Mouse (Mus musculus): ENCODE measurements around the gene Cog3. TPM values are rescaled to one million over a fixed set of nuclear protein-coding genes. Genes with fewer than 3 reads are reported as not detected.

The Cog3 gene
- polyA plus RNA-seq, 1 experiment from 2014 or later: 23.1 TPM

GRCm38 (mm10) chr14:75768275-75768608, 13.9 kb upstream of the Cog3 start:
- Histone ChIP-seq H3K27ac (no peak overlapping the region), H3K27me3 (ENCODE audit: control insufficient read depth, insufficient read depth, low read length) (no peaks in the 10 kb centered on the region), H3K4me3 (replicated peaks; ENCODE audit: low read length) (no peak overlapping the region), H3K36me3 (replicated peaks; ENCODE audit: control insufficient read depth, insufficient read depth) (peaks cover 51% of the 10 kb centered on the region), H3K4me2 (replicated peaks) (no peak overlapping the region), H3K4me1 (replicated peaks; ENCODE audit: control insufficient read depth, insufficient read depth, low read length) (0 out of 2 replicates have a peak, but pooled peaks cover 4% of the 10 kb centered on the region), H3K9me3 (ENCODE audit: control insufficient read depth, low read length) (no peaks in the 10 kb centered on the region), H3K9ac (no peak overlapping the region)
- no peak for ATAC-seq (ENCODE audit: low FRiP score)
- 8% methylated on average over 1 of the region's 1 CpGs for WGBS
- DNase-seq (ENCODE audit: low spot score): no peak

- no peak overlapping the region for H3K9ac ChIP-seq
- ATAC-seq (ENCODE audit: low FRiP score) (peak; percentile 87), DNase-seq (ENCODE audit: low spot score) (peak; percentile 89)
- 54% methylated on average over 17 of the region's 17 CpGs for WGBS
- H3K4me1 ChIP-seq (replicated peaks; ENCODE audit: control insufficient read depth, insufficient read depth, low read length): 0 out of 2 replicates have a peak, but pooled peaks cover 4% of the 10 kb centered on the region
- H3K9me3 ChIP-seq (ENCODE audit: control insufficient read depth, low read length): no peaks in the 10 kb centered on the region
- H3K27ac ChIP-seq: peak overlapping the region; percentile 66; the same call in 1 of the 2 replicates
- no peaks in the 10 kb centered on the region for H3K27me3 ChIP-seq (ENCODE audit: control insufficient read depth, insufficient read depth, low read length)
- H3K4me2 ChIP-seq (replicated peaks): peak overlapping the region; percentile 26
- peaks cover 56% of the 10 kb centered on the region for H3K36me3 ChIP-seq (replicated peaks; ENCODE audit: control insufficient read depth, insufficient read depth)
- H3K4me3 ChIP-seq (replicated peaks; ENCODE audit: low read length): no peak overlapping the region
Measured at GRCm38 (mm10) chr14:75767492-75768274, 13.4 kb upstream of the Cog3 start.

- no peaks in the 10 kb centered on the region for H3K9me3 ChIP-seq (ENCODE audit: control insufficient read depth, low read length)
- no peak overlapping the region for H3K9ac ChIP-seq
- H3K27me3 ChIP-seq (ENCODE audit: control insufficient read depth, insufficient read depth, low read length): no peaks in the 10 kb centered on the region
- H3K4me3 ChIP-seq (replicated peaks; ENCODE audit: low read length): no peak overlapping the region
- no peak for ATAC-seq (ENCODE audit: low FRiP score)
- peak; percentile 80 for DNase-seq (ENCODE audit: low spot score)
- no peaks in the 10 kb centered on the region for H3K4me1 ChIP-seq (replicated peaks; ENCODE audit: control insufficient read depth, insufficient read depth, low read length)
- 60% methylated on average over 10 of the region's 10 CpGs for WGBS
- H3K4me2 ChIP-seq (replicated peaks): no peak overlapping the region
- H3K27ac ChIP-seq: no peak overlapping the region
- peaks cover 34% of the 10 kb centered on the region for H3K36me3 ChIP-seq (replicated peaks; ENCODE audit: control insufficient read depth, insufficient read depth)
Measured at GRCm38 (mm10) chr14:75761028-75761805, 6.9 kb upstream of the Cog3 start.

GRCm38 (mm10) chr14:75758401-75758800, 4.1 kb upstream of the Cog3 start:
- 80% methylated on average over 7 of the region's 7 CpGs for WGBS
- Histone ChIP-seq H3K4me1 (replicated peaks; ENCODE audit: control insufficient read depth, insufficient read depth, low read length) (peaks cover 3% of the 10 kb centered on the region), H3K4me3 (replicated peaks; ENCODE audit: low read length) (no peak overlapping the region), H3K36me3 (replicated peaks; ENCODE audit: control insufficient read depth, insufficient read depth) (peaks cover 22% of the 10 kb centered on the region), H3K9ac (no peak overlapping the region), H3K27me3 (ENCODE audit: control insufficient read depth, insufficient read depth, low read length) (no peaks in the 10 kb centered on the region), H3K9me3 (ENCODE audit: control insufficient read depth, low read length) (no peaks in the 10 kb centered on the region), H3K27ac (no peak overlapping the region), H3K4me2 (replicated peaks) (no peak overlapping the region)
- DNase-seq (ENCODE audit: low spot score) (no peak), ATAC-seq (ENCODE audit: low FRiP score) (no peak)

- 87% methylated on average over 2 of the region's 2 CpGs for WGBS
- DNase-seq (ENCODE audit: low spot score): no peak
Measured at GRCm38 (mm10) chr14:75757821-75758220, 3.5 kb upstream of the Cog3 start.

GRCm38 (mm10) chr14:75756971-75757370, 2.7 kb upstream of the Cog3 start:
- Histone ChIP-seq H3K9me3 (ENCODE audit: control insufficient read depth, low read length) (no peaks in the 10 kb centered on the region), H3K4me1 (replicated peaks; ENCODE audit: control insufficient read depth, insufficient read depth, low read length) (peaks cover 17% of the 10 kb centered on the region), H3K4me2 (replicated peaks) (no peak overlapping the region), H3K4me3 (replicated peaks; ENCODE audit: low read length) (no peak overlapping the region), H3K36me3 (replicated peaks; ENCODE audit: control insufficient read depth, insufficient read depth) (0 out of 2 replicates have a peak, but pooled peaks cover 8% of the 10 kb centered on the region), H3K27ac (no peak overlapping the region), H3K9ac (no peak overlapping the region), H3K27me3 (ENCODE audit: control insufficient read depth, insufficient read depth, low read length) (no peaks in the 10 kb centered on the region)
- DNase-seq (ENCODE audit: low spot score): no peak
- no peak for ATAC-seq (ENCODE audit: low FRiP score)
- 92% methylated on average over 6 of the region's 6 CpGs for WGBS

More at GRCm38 (mm10) chr14:75757821-75758220, 3.5 kb upstream of the Cog3 start:
- H3K4me3 ChIP-seq (replicated peaks; ENCODE audit: low read length): no peak overlapping the region
- H3K9ac ChIP-seq: no peak overlapping the region
- no peak overlapping the region for H3K4me2 ChIP-seq (replicated peaks)
- no peak overlapping the region for H3K27ac ChIP-seq
- peaks cover 17% of the 10 kb centered on the region for H3K36me3 ChIP-seq (replicated peaks; ENCODE audit: control insufficient read depth, insufficient read depth)
- H3K4me1 ChIP-seq (replicated peaks; ENCODE audit: control insufficient read depth, insufficient read depth, low read length): peaks cover 9% of the 10 kb centered on the region
- no peaks in the 10 kb centered on the region for H3K27me3 ChIP-seq (ENCODE audit: control insufficient read depth, insufficient read depth, low read length)
- no peaks in the 10 kb centered on the region for H3K9me3 ChIP-seq (ENCODE audit: control insufficient read depth, low read length)
- no peak for ATAC-seq (ENCODE audit: low FRiP score)

GRCm38 (mm10) chr14:75753206-75753605, 1.1 kb downstream of the Cog3 start:
- Histone ChIP-seq H3K4me1 (replicated peaks; ENCODE audit: control insufficient read depth, insufficient read depth, low read length) (peaks cover 25% of the 10 kb centered on the region), H3K27ac (no peak overlapping the region), H3K9ac (peak overlapping the region; percentile 95), H3K27me3 (ENCODE audit: control insufficient read depth, insufficient read depth, low read length) (no peaks in the 10 kb centered on the region), H3K4me2 (replicated peaks) (peak overlapping the region; percentile 90), H3K4me3 (replicated peaks; ENCODE audit: low read length) (peak overlapping the region; percentile 97), H3K36me3 (replicated peaks; ENCODE audit: control insufficient read depth, insufficient read depth) (no peaks in the 10 kb centered on the region), H3K9me3 (ENCODE audit: control insufficient read depth, low read length) (no peaks in the 10 kb centered on the region)
- DNase-seq (ENCODE audit: low spot score): no peak
- ATAC-seq (ENCODE audit: low FRiP score): no peak
- 78% methylated on average over 8 of the region's 8 CpGs for WGBS

GRCm38 (mm10) chr14:75751040-75751439, 3.3 kb downstream of the Cog3 start:
- Histone ChIP-seq H3K4me1 (replicated peaks; ENCODE audit: control insufficient read depth, insufficient read depth, low read length) (peaks cover 25% of the 10 kb centered on the region), H3K4me2 (replicated peaks) (no peak overlapping the region), H3K9ac (no peak overlapping the region), H3K27ac (no peak overlapping the region), H3K36me3 (replicated peaks; ENCODE audit: control insufficient read depth, insufficient read depth) (peaks cover 11% of the 10 kb centered on the region), H3K4me3 (replicated peaks; ENCODE audit: low read length) (no peak overlapping the region), H3K27me3 (ENCODE audit: control insufficient read depth, insufficient read depth, low read length) (no peaks in the 10 kb centered on the region), H3K9me3 (ENCODE audit: control insufficient read depth, low read length) (no peaks in the 10 kb centered on the region)
- 82% methylated on average over 4 of the region's 4 CpGs for WGBS
- no peak for ATAC-seq (ENCODE audit: low FRiP score)
- DNase-seq (ENCODE audit: low spot score): no peak

- Histone ChIP-seq H3K4me3 (replicated peaks; ENCODE audit: low read length) (no peak overlapping the region), H3K9me3 (ENCODE audit: control insufficient read depth, low read length) (no peaks in the 10 kb centered on the region), H3K9ac (no peak overlapping the region), H3K27ac (no peak overlapping the region), H3K4me2 (replicated peaks) (no peak overlapping the region), H3K36me3 (replicated peaks; ENCODE audit: control insufficient read depth, insufficient read depth) (peaks cover 25% of the 10 kb centered on the region), H3K27me3 (ENCODE audit: control insufficient read depth, insufficient read depth, low read length) (no peaks in the 10 kb centered on the region), H3K4me1 (replicated peaks; ENCODE audit: control insufficient read depth, insufficient read depth, low read length) (peaks cover 25% of the 10 kb centered on the region)
- DNase-seq (ENCODE audit: low spot score) (no peak), ATAC-seq (ENCODE audit: low FRiP score) (no peak)
- WGBS: 88% methylated on average over 4 of the region's 4 CpGs
Measured at GRCm38 (mm10) chr14:75749123-75749522, 5.2 kb downstream of the Cog3 start.

All from hindbrain, embryonic 14.5 days (tissue).